Mouse (Mus musculus) bone marrow macrophage, adult 2 months (primary cell): ENCODE measurements around the gene Pbx2. TPM values are rescaled to one million over a fixed set of nuclear protein-coding genes. Genes with fewer than 3 reads are reported as not detected.
A peak's percentile ranks its signal among the peaks of the same experiment; 100 is the strongest.

Experiments
- H3K27ac ChIP-seq: 2 replicates; pipeline ENCODE4 v1.5.1; 2012; ENCODE audit warnings: low read depth, low read length; ENCODE audit not compliant: insufficient read depth
- H3K4me1 ChIP-seq: 2 replicates; pipeline ENCODE4 v1.6.1; 2012; ENCODE audit warnings: low read length; ENCODE audit not compliant: control insufficient read depth, insufficient read depth
- H3K4me3 ChIP-seq: 2 replicates; pipeline ENCODE4 v1.5.1; 2012; ENCODE audit warnings: mild to moderate bottlenecking, low read length, moderate library complexity; ENCODE audit not compliant: insufficient read depth
- CTCF ChIP-seq: IDR thresholded peaks from 2 replicates; pipeline ENCODE4 v1.5.1; 2012; ENCODE audit warnings: low read depth, mild to moderate bottlenecking, low read length, moderate library complexity
- POLR2A ChIP-seq: IDR thresholded peaks from 2 replicates; pipeline ENCODE4 v1.6.1; 2012; ENCODE audit warnings: mild to moderate bottlenecking, low read depth, low read length, borderline replicate concordance
- polyA plus RNA-seq: library from polyadenylated mRNA; stranded (reverse); fragments of >200 nt; gene quantifications from 2 replicates; pipeline ENCODE4 v1.2.4, GENCODE M21; 2012; ENCODE audit not compliant: missing spikeins, insufficient read depth, insufficient read length

Pbx2 gene
- polyA plus RNA-seq, 1 experiment: 85.9 TPM

GRCm38 (mm10) chr17:34637459-34637858, 46.4 kb downstream of the Pbx2 start:
- TF ChIP-seq CTCF: no peak
- no peak for TF ChIP-seq POLR2A
- peak overlapping the region; percentile 18; the same call in 1 of the 2 replicates for H3K27ac ChIP-seq

DNA sequence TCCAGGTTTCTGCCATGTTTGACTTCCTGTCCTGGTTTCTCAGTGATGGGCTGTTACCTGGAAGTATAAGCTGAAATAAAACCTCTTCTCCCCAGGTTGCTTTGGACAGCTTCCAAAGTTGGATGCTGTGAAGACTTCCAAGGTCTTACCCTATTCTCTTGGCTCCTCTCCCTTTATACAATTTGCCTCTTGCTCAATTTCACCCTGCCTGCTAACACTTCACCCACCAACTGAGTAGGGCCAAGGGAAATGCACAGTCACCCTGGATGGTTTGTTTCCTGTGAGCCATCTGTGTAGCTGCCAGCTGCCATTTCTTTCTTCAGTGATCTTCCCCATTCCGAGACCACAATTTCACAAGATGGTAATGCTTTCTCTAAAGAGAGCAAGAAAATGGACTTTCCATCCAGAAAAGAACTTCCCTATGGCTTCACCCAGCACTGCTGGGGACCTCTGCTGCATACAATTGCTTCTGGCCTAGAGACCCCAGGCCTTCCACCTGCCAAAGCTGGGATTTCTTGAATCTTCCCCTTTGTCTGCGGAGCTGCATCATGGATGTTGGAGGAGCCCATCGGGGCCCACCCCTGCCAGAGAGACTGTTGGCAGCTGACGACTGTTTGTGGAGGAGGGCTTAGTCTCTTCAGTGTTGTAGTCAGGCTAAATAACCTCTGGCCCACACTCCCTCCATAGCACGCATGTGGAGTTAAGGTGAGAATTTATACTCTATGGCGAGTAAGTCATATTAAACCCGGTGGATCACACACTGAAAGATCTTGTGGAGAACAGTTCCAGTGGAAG, 48.6 kb downstream of the Pbx2 start:
- TF ChIP-seq CTCF (no peak), POLR2A (no peak)
- peaks cover 81% of the 10 kb centered on the region for H3K4me1 ChIP-seq
- peak overlapping the region; percentile 92 for H3K27ac ChIP-seq
- peak overlapping the region; percentile 13 for H3K4me3 ChIP-seq

More at GRCm38 (mm10) chr17:34637459-34637858, 46.4 kb downstream of the Pbx2 start:
- Histone ChIP-seq H3K4me3 (no peak overlapping the region), H3K4me1 (peaks cover 77% of the 10 kb centered on the region)

DNA sequence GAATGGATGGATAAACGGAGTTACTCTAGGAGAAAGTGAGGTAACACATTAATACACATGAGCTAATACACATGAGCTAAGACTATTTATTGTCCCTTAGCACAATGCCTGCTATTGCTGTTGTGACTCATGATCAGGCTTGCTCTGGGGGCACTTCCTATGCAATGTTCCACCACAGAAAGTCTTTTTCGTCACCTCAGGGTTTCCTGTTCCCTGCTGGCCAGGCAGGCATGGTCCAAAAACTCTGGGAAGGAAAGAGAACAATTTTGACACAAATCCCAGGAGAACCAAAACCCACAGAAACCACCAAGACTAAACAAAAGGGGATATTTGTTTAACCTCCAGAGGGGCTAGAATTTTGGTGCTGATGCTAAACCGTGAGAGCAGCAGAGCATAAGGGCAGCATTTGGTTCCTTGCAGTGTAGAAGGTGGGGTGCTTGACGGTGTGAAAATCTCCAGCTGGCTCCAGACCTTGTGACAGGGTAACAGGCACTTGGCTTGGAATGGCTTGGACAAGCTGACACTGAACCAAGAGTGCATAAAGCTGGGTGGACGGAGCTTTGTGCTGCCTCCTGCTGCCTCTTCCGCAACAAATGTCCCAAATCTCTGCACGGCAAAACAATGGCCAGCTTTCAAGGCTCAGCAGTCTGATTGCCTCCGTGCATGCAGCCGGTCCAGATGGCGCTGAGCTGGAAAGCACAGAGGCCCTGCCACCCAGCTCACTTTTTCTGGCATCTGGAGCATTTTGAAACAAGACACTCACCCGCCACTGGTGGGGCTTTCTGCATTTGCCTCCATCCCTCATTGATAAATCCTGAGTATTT, 49.9 kb downstream of the Pbx2 start:
- peaks cover 74% of the 10 kb centered on the region for H3K4me1 ChIP-seq
- H3K4me3 ChIP-seq: no peak overlapping the region
- no peak for TF ChIP-seq CTCF
- TF ChIP-seq POLR2A: no peak
- peak overlapping the region; percentile 92 for H3K27ac ChIP-seq

- Histone ChIP-seq H3K4me3 (no peak overlapping the region), H3K27ac (peak overlapping the region; percentile 48), H3K4me1 (peaks cover 75% of the 10 kb centered on the region)
- TF ChIP-seq CTCF: no peak
- no peak for TF ChIP-seq POLR2A
Measured at GRCm38 (mm10) chr17:34641945-34642344, 50.9 kb downstream of the Pbx2 start.

DNA sequence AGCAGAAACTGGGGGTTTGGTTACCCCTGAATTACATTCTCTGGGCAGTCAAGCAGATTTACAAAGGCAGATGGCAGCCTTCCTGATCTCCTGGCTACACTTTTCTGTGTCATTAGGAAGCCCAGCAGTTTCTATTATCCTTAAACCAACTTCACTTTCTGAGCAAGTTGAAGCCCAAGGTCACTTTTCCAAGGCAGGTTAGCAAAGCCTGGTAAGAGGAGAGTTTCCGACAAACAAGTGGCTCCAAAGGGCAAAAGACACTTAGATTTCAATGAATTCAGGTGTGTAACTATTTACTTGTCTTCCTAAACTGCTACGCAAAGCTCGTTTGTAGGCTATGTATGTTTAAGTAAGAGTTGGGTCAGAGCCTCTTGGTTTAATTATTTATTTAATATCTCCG, 52.3 kb downstream of the Pbx2 start:
- no peak overlapping the region for H3K4me3 ChIP-seq
- H3K27ac ChIP-seq: 0 out of 2 replicates have a peak overlapping the region, but pooled peaks have one; percentile 15
- peaks cover 67% of the 10 kb centered on the region for H3K4me1 ChIP-seq
- TF ChIP-seq POLR2A (no peak), CTCF (no peak)

DNA sequence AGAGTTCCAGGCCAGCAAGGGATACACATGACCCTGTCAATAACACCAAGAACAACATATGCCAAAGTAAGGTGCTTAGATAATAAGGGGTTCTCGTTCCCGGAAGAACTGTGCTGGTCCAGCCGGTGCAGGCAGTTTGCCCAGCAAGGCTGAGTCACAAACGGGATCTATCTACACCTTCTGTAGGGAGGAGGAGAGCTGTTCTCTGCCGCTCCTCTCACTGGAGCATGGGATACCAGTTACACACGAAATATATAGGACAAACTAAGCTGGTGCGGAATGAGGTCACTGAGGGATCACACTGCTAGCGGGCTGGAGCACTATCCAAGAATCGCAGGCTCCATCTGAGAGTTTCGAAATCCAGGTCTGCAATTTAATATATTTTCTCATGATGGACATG, 52.9 kb downstream of the Pbx2 start:
- Histone ChIP-seq H3K4me3 (no peak overlapping the region), H3K27ac (peak overlapping the region; percentile 17), H3K4me1 (peaks cover 67% of the 10 kb centered on the region)
- TF ChIP-seq POLR2A: no peak
- no peak for TF ChIP-seq CTCF

DNA sequence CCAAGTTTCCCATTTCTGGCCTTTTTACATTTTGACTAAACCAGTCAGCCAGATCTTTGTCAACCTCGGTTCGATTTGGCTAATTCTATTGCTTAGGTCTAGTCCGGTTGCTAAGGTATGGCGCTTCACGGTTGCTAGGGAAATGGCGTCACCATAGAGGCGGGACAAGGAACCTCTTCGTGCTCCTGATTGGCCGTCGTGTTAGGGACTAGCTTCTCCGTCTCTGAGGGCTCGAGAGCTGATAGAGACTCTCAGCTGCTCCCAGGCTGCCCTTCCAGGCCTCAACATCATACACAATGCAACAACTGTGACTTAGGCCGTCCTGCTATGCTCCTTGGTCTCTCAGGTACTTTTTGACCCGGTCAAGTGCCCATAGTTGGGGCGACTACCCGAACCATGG, 53.5 kb downstream of the Pbx2 start, which contains the start of gene Fkbpl:
Fkbpl (plus strand) TSS at position 157 of the 400 bp plus-strand sequence.
- H3K4me3 ChIP-seq: peak within 1 kb of the TSS; percentile 74
- peak within 1 kb of the TSS; percentile 72 for H3K27ac ChIP-seq
- no peak for TF ChIP-seq POLR2A
- no peak for TF ChIP-seq CTCF
- peaks cover 68% of the 10 kb centered on the region for H3K4me1 ChIP-seq

DNA sequence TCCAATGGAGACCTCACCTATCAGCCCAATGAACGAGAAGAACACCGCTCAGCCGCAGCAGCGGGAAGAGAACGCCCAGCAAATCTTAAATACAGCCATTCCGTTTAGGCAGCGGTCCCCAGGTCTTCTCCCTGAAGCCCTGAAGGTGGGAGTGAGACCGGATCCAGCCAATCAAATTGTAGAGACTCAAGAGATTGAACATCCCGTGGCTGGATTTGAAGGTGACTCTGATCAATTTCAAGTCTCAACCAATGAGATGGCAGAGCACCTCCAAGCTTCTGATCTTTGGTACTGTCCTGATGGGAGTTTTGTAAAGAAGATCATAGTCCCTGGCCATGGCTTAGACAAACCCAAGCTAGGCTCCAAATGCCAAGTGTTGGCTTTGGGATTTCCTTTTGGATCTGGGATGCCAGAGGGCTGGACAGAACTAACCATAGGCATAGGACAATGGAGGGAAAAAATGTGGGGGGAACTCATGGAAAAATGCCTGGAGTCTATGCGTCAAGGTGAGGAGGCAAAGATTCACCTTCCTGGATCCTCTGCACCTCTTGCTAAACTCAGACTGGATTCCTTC, 54.3 kb downstream of the Pbx2 start:
- H3K27ac ChIP-seq: no peak overlapping the region
- H3K4me1 ChIP-seq: peaks cover 65% of the 10 kb centered on the region
- TF ChIP-seq CTCF (no peak), POLR2A (no peak)
- peak overlapping the region; percentile 74 for H3K4me3 ChIP-seq

- Histone ChIP-seq H3K4me3 (peak overlapping the region; percentile 30), H3K27ac (no peak overlapping the region), H3K4me1 (peaks cover 62% of the 10 kb centered on the region)
- TF ChIP-seq CTCF: no peak
- no peak for TF ChIP-seq POLR2A
Measured at GRCm38 (mm10) chr17:34645831-34646511, 54.9 kb downstream of the Pbx2 start.

Other genes starting within 250 kb of the Pbx2 start
- gene Btnl2, start 236.4 kb upstream of the Pbx2 start, polyA plus RNA-seq: 0.41 and 0.71 TPM in 2 replicates
- not detected in 2 replicates for gene Btnl1, start 214.1 kb upstream of the Pbx2 start, polyA plus RNA-seq
- gene BC051142, start 192.4 kb upstream of the Pbx2 start, polyA plus RNA-seq: 0.95 TPM in 1 of 2 replicates, not detected in the other
- gene Btnl4, start 113.9 kb upstream of the Pbx2 start, polyA plus RNA-seq: not detected in 2 replicates
- gene Btnl6, start 73.9 kb upstream of the Pbx2 start, polyA plus RNA-seq: not detected in 2 replicates
- 0.78 and 1.3 TPM in 2 replicates for gene Notch4, start 27.0 kb upstream of the Pbx2 start, polyA plus RNA-seq
- 217 and 244 TPM in 2 replicates for gene Gpsm3, start 1.5 kb upstream of the Pbx2 start, polyA plus RNA-seq
- 1.3 and 2.2 TPM in 2 replicates for gene Ager, start 6.6 kb downstream of the Pbx2 start, polyA plus RNA-seq
- gene Rnf5, start 12.4 kb downstream of the Pbx2 start, polyA plus RNA-seq: 110 and 116 TPM in 2 replicates
- 93.0 and 101 TPM in 2 replicates for gene Agpat1, start 13.0 kb downstream of the Pbx2 start, polyA plus RNA-seq
- 4.9 and 9.0 TPM in 2 replicates for gene Egfl8, start 24.7 kb downstream of the Pbx2 start, polyA plus RNA-seq
- 101 and 118 TPM in 2 replicates for gene Ppt2, start 37.2 kb downstream of the Pbx2 start, polyA plus RNA-seq
- 0.76 and 1.3 TPM in 2 replicates for gene Prrt1, start 38.3 kb downstream of the Pbx2 start, polyA plus RNA-seq
- 22.4 and 22.9 TPM in 2 replicates for gene Fkbpl, start 53.5 kb downstream of the Pbx2 start, polyA plus RNA-seq
- 42.6 and 62.7 TPM in 2 replicates for gene Atf6b, start 55.9 kb downstream of the Pbx2 start, polyA plus RNA-seq
- gene Tnxb, start 79.3 kb downstream of the Pbx2 start, polyA plus RNA-seq: not detected in 2 replicates
- 0.75 and 2.2 TPM in 2 replicates for gene C4b, start 152.6 kb downstream of the Pbx2 start, polyA plus RNA-seq
- not detected in 2 replicates for gene Cyp21a1, start 213.3 kb downstream of the Pbx2 start, polyA plus RNA-seq
- gene Stk19, start 245.7 kb downstream of the Pbx2 start, polyA plus RNA-seq: 33.8 and 44.1 TPM in 2 replicates
- 30.8 and 38.9 TPM in 2 replicates for gene Dxo, start 245.8 kb downstream of the Pbx2 start, polyA plus RNA-seq